Mouse (Mus musculus) telencephalon, adult 2 months (tissue): ENCODE results near the gene Osbpl6.

Experiments
- DNase-seq: peaks from one replicate; pipeline ENCODE4 v3.0.0-alpha.2; 2011; ENCODE audit warnings: low read depth, low spot score

Osbpl6 gene

GRCm38 (mm10) chr2:76421411-76421924, 15.2 kb downstream of the Osbpl6 start:
- DNase-seq: no peak

DNA sequence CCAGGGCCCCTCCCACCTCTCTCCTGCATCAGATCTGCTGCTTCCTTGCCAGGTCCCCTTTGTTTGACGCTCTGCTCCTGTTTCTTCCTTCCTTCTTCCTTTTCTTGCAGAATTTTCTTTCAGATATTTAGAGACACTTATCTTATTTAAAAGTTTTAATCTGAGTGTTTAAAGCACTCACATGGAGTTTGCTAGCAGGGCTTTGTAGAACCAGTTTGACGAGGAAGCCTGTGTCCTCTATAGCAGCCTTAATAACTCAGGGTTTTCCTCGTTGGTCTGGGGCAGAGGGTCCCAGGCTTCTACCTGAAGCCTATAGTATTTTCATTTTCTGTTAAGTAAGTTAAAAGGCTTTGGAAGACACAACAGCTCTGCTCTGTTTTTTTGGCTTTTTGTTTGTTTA, 20.5 kb downstream of the Osbpl6 start:
- DNase-seq: no peak

DNA sequence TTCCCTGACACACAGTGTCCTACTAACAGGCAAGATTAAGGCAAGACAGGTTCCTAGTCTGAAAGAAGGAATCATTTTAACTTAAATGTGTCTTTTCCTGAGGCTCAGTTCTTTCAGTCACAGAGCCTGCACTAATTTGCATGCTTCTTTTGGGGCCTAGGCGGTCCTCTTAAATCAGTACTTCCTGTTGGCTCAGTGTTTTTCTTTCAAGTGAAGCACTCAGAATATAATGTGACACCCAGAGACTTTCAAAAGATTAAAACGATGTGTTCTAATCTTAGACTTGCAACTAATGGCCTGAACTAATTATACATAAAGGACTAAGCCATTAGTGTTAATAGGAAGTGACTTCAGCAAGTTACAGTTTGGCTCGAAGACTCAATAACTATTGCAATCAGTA, 23.0 kb downstream of the Osbpl6 start:
- no peak for DNase-seq

DNA sequence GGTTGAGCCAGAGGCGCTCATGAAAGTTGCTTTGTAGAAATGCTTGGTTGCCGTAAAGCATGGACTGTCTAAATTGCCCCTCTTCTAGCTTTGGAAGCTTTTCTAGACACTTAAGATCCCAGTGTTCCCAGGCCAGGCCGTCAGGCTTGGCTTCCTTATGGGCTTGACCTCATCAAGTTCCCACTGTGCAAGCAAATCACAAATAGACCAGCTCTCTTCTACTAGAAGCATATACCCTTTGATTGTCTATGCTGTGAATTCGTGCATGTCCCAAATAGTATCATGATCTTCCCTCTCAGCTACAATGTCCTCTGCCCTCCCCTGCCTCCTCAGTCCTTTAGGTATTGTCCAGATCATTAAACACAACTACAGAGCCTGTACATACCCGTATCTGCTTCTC, 23.5 kb downstream of the Osbpl6 start:
- DNase-seq: no peak

GRCm38 (mm10) chr2:76430539-76430938, 24.2 kb downstream of the Osbpl6 start:
- DNase-seq: no peak

- no peak for DNase-seq
Measured at GRCm38 (mm10) chr2:76434224-76434623, 27.9 kb downstream of the Osbpl6 start.

DNA sequence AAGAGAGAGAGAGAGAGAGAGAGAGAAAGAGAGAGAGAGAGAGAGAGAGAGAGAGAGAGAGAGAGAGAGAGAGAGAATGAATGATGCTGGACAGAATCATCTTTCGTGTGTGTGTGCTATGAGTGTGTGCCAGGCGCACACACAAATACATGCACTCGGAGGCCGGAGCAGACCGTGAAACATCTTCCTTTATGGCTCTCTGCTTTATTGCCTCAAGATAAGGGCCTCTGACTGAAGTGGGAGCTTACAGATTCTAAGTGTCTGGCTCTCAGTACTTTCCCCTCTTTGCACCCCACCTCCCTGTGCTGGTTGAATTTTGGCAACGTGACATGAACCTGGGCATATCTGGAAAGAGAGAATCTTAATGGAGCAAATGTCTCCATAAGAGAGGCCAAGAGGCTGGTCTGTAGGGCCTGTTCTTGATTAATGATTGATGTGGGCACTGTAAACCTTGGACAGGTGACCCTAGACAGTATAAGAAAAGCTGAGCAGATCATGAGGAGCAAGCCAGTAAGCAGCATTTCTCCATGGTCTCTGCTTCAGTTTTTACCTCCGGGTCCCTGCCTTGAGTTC, 29.4 kb downstream of the Osbpl6 start:
- DNase-seq: no peak

DNA sequence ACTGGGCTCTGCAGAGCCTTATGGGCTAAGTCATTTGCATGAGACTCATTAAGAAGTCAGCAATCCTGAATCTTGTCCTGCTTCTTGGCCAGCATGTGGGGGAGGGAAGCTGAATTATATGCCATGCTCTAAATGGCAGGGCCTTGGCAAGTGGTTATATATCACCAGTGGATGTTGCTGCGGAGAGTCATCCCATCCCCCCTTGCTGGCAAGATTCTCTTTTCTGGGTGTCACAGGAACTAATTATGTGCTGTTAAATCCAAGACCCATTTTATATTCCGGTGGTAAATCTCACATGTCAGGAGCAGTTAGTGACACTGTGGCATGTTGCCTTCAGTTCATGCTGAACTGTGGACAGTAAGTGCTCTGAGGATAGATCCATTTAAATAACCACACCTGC, 31.1 kb downstream of the Osbpl6 start:
- DNase-seq: no peak

DNA sequence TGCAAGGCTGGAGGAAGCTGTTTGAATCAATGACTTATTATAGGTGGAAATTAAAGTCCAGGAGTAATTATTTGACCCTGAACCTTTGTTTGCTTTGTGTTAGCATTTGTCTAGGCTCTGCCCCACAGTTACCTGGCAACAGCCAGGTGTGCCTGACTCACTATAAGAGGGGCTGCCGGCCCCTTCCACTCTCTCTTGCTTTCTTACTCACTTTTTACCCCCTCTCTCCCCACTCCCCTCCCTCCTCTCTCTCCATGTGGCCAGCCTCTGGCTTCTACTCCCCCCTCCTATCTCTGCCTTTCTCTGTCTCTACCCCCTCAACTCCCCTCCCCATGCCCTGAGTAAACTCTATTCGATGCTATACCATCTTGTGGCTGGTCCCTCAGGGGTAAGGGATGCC, 33.2 kb downstream of the Osbpl6 start:
- DNase-seq: no peak

DNA sequence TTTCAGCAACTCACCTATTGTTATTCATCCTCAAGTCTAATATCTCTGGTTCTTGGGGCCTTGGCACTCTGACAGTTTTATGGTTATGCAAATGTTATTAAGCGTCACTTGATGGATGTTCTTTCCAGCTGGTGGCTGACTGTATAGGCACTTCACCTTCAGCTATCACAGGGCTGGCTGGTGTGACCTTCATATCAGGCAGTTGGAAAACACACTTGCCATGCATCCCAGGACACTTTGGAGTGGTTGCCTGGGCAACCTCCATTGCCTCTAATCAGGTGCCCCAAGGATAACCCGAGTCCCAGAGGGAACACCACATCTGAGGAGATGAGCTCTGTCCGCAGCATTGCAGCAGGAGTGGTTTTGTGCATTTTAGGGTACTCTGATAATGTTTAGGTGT, 35.8 kb downstream of the Osbpl6 start:
- no peak for DNase-seq

DNA sequence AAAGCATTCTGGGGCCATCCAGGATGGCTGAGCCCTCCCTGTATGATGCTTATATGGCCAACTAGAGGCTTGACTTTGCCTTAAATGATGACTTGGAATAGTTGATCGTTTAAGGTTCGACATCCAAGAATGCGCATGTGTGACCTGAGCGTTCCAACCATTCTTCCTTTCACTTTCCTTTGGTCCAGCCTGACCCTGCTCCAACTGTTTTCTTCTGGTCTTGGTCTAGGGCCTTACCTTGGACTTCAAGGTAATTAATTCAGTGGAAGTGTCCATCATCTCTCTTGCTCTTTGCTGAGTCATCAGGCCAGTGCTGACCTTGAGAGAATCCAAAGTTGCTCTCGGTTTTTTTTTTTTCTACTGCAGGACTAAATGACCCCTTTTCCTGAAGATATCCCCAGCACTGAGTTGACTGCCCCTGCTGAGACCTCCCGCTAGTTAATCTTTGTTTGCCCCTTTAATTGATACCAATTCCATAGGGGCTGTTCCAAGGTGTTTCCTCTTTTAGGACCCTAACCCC, 43.6 kb downstream of the Osbpl6 start:
- no peak for DNase-seq

DNA sequence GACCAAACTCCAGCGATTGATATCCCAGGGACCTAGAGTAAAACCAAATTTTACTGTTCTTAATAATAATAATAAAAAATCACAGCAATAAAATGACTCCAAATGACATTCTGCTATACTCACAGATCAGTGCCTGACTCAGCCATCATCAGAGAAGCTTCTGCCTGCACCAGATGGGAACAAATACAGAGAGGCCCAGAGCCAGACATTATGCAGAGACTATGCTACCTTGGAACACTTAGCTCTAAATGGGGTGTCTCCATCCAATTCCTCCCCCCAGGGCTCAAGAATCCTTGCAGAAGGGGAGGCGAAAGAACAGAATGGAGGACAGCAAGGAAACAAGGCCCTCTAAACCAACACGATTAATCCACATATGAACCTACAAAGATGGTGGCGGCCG, 60.4 kb downstream of the Osbpl6 start:
- no peak for DNase-seq

DNA sequence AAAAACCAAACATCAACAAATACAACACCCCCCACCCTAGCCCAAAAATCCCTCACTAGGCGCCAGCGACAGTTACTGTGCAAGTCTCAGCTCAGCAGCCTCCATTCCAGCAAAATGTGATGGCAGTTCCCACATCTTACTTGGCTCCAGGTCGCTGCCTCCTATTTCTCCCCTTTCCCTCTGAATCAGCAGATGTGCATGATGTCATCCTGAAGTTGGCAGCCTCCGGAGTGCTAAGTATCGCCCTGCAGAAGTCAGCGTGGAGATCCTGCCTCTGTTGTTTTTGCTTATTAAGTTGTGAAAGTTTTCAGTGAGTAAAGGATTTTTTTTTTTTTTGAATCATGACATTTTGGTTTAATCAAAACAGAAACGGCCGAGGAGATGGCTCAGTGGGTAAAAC, 61.9 kb downstream of the Osbpl6 start:
- DNase-seq: peak; percentile 74

- no peak for DNase-seq
Measured at GRCm38 (mm10) chr2:76469091-76469750, 62.9 kb downstream of the Osbpl6 start.

- DNase-seq: peak; percentile 24
Measured at GRCm38 (mm10) chr2:76469751-76470099, 63.4 kb downstream of the Osbpl6 start.

DNA sequence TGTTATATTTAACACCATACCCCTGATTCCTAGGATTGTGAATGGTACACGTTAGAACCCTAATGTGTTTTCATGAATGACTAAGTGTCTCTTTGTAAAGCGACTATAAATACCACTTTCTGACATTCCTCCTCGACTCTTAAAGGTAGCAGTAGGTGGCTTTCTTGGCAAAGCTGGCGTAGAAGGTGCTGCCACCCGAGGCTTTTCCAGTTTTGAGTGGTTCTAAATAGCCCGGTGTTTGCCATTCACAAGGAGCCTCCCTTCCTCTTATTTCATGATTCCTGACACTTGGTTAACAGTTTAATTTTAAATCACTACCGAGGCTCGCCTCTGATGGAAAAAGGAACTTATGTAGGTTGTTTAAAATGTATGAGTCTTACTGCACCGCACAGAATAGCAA, 64.1 kb downstream of the Osbpl6 start:
- peak; percentile 32 for DNase-seq

DNA sequence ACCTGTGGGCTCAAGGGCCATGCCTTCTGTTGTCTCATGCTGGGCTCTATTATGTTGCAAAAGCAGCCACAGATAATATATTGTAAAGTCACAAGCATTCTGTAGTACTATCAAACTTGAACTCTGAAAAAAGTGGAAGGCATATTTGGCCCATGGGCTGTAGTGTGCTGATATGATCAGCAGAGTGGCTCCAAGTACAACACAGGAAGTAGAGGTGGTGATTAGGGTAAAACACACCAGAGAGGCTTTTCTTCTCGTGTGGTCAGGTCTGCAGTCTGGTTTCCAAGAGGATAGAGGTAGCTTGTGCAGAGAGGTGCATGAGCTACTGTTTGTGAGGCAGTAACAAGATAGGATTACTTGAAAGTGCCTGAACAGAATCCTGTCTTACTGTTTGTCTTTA, 69.5 kb downstream of the Osbpl6 start:
- no peak for DNase-seq

- DNase-seq: no peak
Measured at GRCm38 (mm10) chr2:76488764-76489163, 82.5 kb downstream of the Osbpl6 start.

- no peak for DNase-seq
Measured at GRCm38 (mm10) chr2:76490198-76490597, 83.9 kb downstream of the Osbpl6 start.

- no peak for DNase-seq
Measured at GRCm38 (mm10) chr2:76491371-76491770, 85.1 kb downstream of the Osbpl6 start.

- DNase-seq: no peak
Measured at GRCm38 (mm10) chr2:76492224-76492623, 85.9 kb downstream of the Osbpl6 start.

- DNase-seq: no peak
Measured at GRCm38 (mm10) chr2:76496006-76496748, 89.9 kb downstream of the Osbpl6 start.

DNA sequence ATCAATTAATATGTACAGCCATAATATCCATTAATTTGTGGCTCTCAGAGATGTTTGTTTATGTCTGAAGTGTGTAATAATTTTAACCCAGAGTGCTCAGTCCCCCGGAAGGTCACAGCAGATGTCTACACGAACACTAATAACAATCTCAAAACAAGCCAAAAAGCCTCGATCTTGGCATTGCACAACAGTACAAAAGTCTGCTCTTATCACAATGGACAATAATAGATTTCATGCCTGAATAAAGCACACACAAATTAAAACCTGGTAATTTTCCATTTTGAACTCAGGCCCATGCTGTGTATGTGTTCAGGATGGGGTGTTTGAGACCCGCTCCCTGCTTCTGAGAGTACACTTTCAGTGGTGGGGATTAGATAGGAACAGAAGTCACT, 90.4 kb downstream of the Osbpl6 start:
- DNase-seq: no peak
